Mouse (Mus musculus) inflammation-experienced regulatory T-cells, adult 6 months (primary cell): ENCODE measurements around the gene Bloc1s3. TPM values are rescaled to one million over a fixed set of nuclear protein-coding genes. Genes with fewer than 3 reads are reported as not detected.

Experiments used
- ATAC-seq: one replicate; pipeline ENCODE4 v1.8.0; 2017
- polyA plus RNA-seq, 3 experiments: library from polyadenylated mRNA; unstranded; fragments of 100-300 nt; shearing (Covaris generic); gene quantifications; one replicate each; pipeline ENCODE4 v1.2.1; 2017

The Bloc1s3 gene
- polyA plus RNA-seq, 3 experiments from 2014 or later, result 0.63 to 0.99 (median 0.65) TPM

DNA sequence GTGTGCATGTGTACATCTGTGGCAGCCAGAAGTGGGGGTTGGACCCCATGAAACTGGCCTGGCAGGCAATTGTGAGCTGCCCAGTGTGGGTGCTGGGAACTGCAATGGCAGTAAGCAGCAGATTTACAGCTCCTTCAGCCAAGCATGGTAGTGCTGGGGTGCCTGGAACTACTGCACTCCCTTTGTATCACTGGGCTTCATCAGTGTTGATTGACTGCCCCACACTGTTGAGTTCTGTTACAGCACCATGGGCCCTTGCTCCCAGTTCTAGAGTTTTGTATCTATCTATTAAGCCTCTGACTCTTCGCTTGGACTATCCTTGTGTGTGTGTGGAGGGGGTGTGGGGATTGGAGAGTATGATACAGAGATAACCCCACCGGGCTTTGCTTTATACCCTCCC, 31.1 kb downstream of the Bloc1s3 start:
- ATAC-seq, result no peak

DNA sequence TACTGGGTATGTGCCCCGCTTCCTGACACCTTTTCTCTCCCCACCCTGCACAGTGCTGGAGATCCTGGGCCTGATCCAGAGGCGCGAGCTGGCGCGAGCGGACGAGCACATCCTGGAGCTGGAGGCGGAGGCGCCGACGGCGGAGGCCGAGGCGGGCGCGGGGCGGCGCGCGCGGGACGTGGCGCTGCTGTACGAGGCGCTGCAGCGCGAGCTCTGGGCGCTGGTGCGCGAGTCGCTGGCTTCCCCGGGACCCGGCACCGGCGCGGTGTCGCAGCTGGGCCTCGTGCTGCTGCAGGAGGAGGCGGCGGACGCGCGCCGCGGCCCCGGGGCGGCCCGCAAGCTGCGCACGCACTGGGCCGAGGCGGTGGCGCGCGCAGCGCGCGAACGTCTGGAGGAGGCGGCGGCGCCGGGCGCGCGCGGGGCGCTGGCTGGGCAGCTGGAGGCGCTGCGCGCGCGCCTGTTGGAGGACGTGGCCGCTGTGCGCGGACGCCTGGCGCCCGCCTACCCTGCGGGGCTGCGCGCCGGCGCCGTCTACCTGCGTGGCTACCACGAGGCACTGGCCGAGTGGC, 34.2 kb downstream of the Bloc1s3 start:
- ATAC-seq, result no peak

DNA sequence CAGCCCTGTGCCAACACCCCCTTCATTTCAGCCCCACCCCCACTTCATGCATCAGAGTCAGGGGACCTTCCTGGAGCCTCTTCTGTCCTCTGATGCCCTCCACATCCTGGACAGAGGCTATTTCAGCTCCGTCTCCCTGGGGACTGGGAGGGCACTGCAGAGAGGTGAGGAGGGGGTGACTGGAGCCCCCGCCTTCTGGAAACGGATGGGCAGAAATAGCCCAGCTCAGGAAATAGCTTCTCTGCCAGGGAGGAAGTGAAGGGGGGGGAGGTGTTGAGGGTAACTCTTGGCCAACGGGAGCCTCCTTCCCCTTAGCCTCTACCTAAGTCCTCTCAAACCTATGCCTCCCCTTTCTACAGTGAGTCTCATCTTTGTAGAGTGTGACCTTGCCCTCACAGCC, 35.8 kb downstream of the Bloc1s3 start:
- ATAC-seq, result no peak

- ATAC-seq, result no peak
Measured at GRCm38 (mm10) chr7:19470308-19470707, 37.9 kb downstream of the Bloc1s3 start.

GRCm38 (mm10) chr7:19469404-19469803, 38.8 kb downstream of the Bloc1s3 start:
- no peak for ATAC-seq

DNA sequence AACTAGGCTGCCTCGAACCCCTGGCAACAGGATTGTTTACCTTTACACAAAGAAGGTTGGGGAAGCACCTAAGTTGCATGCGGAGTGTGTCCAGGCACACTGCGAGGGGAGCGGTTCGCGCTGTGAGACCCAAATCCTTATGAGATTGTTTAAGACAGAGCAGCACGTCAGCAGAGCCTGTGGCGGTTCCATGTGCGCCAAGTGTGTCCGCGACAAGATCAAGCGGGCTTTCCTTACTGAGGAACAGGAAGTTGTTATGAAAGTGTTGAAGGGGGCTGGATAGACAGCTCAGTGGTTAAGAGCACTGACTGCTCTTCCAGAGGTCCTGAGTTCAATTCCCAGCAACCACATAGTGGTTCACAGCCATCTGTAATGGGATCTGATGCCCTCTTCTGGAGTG, 39.9 kb downstream of the Bloc1s3 start:
- no peak for ATAC-seq

- no peak for ATAC-seq
Measured at GRCm38 (mm10) chr7:19467638-19468037, 40.5 kb downstream of the Bloc1s3 start.

- ATAC-seq, result no peak
Measured at GRCm38 (mm10) chr7:19466602-19467145, 41.5 kb downstream of the Bloc1s3 start.

DNA sequence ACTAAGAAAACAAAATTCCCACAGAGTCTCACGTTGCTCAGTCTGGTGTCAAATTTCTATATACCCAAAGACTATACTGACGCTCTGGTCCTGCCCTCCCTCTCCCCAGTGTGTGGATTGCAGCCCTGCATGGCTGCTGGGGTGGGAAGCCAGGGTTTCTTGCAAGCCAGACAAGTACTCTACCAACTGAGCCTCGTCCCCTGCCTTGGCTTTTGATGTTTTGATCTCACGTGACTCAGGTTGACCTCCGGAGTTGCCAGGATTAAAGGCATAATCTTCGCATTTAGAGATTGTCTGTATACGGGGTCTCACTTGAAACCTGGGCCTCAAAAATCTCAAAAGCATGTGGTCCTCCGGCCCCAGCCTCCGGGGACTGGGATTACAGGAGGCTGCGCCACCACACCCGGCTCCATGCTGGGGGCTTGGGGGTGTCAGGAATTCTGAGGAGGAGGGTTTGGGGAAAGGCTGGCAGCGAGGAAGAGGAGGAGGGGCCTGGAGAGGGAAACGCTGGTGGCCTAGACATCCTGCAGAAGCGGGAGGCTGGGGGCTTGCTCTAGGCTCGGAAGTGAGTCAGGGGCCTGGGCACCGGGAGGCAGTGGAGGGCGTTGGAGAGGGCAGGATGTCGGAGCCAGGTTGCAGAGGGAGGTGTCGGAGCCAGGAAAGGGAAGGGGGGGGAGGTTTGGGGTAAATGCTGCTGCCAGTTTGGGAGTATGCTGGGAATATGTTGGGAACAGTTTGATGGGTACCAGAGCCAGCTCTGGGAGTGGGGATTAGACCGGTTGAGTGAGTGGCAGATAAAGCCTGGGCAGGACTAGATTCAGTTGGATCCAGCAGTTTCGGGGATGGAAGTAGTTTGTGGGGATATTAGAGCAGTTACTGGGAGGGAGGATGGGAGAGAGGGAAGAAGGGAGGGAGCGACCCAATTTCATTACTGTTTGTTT, 43.5 kb downstream of the Bloc1s3 start:
- ATAC-seq, result no peak

DNA sequence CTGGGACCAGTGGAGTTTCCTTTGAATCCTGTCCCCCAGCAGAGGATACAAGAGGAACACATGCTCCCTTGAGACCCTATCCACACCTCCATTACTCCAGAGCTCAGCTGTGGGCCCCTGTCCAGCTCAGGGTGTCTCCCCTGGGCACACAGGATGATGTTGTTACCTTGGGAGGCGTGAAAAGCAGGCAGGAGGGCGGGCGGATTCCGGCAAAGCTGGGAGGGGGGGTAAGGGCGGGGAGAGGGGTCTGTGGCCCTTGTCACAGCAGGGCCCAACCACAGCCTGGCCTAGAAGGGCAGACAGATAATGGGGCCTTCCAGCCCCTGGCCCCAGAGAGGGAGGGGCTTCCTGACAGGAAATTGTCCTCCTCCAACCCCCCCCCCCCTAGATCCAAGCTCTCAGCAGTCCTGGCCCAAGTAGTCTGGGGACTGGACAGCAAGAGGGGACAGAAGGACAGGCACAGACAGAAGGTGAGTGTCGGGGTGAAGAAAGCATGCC, 45.2 kb downstream of the Bloc1s3 start, which contains the start of gene Exoc3l2:
TSS of gene Exoc3l2 (plus strand) at position 448 of the 498 bp plus-strand sequence.
- no peak for ATAC-seq

- no peak for ATAC-seq
Measured at GRCm38 (mm10) chr7:19462443-19462842, 45.7 kb downstream of the Bloc1s3 start.

GRCm38 (mm10) chr7:19461488-19461887, 46.7 kb downstream of the Bloc1s3 start:
- ATAC-seq, result no peak

GRCm38 (mm10) chr7:19460500-19460899, 47.7 kb downstream of the Bloc1s3 start:
- ATAC-seq, result no peak

DNA sequence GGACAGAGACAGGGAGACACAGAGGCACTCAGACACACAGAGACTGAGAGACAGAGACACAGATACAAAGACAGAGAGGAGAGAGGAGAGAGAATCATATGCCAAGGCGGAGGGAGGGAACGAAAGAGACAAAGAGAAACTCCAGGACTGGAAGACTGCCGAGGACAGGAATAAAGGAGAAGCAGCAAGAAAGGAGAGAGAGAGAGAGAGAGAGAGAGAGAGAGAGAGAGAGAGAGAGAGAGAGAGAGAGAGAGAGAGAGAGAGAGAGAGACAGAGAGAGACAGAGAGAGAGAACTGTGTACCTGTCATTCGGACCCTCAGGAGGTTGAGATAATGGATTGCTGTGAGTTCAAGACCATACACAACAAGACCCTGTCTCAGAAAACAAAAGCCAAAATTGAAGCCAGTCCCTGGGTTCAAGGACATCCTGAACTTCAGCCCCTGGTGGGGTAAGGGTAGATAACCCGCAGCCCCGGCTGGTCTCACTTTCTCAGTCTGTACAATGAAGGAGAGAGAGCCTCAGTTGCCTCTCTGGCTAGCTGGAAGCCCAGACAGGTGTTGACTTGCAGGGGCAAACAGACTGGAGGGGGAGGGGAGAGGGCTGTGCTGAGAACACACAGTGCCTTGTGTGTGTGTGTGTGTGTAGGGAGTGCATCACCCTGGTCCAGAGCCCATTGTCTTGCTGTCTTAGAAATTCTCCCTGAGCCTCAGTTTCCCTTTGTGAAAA, 48.9 kb downstream of the Bloc1s3 start:
- no peak for ATAC-seq

DNA sequence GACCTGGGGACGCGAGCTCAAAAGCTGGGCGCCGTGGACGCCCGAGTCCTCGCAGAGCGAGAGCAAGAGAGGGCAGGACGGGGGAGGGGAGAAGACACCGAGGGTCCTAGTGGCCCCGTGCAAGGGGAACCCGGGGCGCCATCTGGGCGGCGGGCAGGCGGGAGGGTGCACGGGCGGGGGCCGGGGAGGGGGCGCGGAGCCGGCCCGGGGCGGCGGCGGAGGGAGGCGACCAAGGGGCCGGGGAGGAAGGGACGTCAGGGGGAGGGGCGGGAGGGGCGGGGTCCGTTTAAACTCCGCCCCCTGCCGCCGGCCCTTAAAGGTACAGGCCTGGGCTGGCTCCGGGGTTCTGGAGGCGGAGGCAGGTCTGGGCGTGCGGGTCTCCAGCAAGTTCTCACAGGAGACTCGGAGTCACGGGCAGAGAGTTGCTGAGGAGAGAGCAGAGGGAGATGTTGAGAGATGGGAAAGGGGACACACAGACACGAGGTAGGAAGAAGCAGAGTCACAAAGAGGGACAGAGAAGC, 49.5 kb downstream of the Bloc1s3 start, which contains the start of gene Mark4:
TSS of gene Mark4 (minus strand) at position 231 of the 521 bp plus-strand sequence.
- peak; percentile 67 for ATAC-seq

DNA sequence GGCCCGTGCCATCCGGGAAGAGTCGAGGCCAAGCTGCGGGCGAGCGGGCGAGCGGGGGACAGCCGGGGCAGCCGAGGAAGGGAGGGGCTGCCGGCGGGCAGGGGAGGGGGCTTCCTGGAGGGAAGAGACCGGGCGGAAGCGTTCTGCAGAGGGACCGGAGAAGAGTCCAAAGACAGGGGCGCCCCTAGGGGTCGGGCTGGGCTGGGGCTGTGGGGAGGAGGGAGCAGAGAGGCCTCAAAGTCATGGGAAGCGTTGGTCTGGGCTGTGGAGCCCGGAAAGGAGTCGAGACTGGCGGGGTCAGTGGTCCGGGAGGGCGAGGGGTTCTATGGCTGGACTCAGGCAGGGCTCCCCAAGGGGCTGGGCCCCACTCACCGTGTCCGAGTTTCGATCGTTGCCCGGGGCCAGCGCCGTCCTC, 50.1 kb downstream of the Bloc1s3 start:
- peak; percentile 60 for ATAC-seq

DNA sequence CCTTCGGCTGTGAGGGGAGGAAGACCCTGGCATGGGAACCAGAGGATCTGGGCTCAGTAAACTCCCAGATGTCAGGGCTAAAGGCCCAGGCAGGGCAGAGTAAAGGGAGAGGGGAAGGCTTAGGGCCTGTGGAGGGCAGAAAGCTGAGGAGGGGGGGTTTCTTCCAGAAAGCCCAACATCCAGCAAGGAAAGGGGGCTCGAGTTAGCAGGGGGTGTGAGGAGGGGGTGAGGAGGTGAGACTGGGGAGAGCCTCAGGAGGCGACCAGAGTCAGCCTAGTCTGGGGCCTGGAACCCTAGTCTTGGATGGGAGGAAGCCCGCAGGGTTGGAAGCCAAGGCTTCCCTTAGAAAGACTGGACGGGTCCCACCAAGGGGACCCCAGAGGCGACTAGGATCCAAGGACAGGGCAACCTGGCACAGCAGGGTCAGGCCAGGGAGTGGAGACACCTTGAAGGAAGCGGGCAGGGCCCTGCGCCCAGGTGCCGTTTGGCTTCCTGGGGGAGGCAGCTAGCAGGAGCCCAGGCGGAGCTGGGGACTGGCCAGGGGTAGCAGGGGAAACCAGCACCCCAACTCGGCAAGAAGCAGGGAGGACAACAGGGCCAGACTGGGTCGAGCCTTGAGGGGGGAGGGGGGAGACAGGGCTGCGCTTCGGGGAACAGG, 50.6 kb downstream of the Bloc1s3 start:
- peak; percentile 25 for ATAC-seq

GRCm38 (mm10) chr7:19456628-19457027, 51.5 kb downstream of the Bloc1s3 start:
- no peak for ATAC-seq

GRCm38 (mm10) chr7:19455819-19456495, 52.2 kb downstream of the Bloc1s3 start:
- ATAC-seq, result no peak

- no peak for ATAC-seq
Measured at GRCm38 (mm10) chr7:19455186-19455585, 53.0 kb downstream of the Bloc1s3 start.
